Mouse (Mus musculus) lung, embryonic 14.5 days (tissue): ENCODE measurements around the gene Plxna1. TPM values are rescaled to one million over a fixed set of nuclear protein-coding genes. Genes with fewer than 3 reads are reported as not detected.

Experiments
- ATAC-seq: fragments of 200-750 bp; cut with Nextera tagmentation; 2 replicates; pipeline ENCODE4 v1.8.0; 2017; ENCODE audit warnings: mild to moderate bottlenecking, moderate TSS enrichment, moderate library complexity; ENCODE audit not compliant: insufficient read depth
- DNase-seq: peaks from one replicate; pipeline ENCODE4 v3.0.0-alpha.2; 2015
- H3K27ac ChIP-seq: fragments of 300-500 bp; sonication (generic); 2 replicates; pipeline ENCODE4 v1.5.1; 2014; ENCODE audit warnings: low read depth, mild to moderate bottlenecking, moderate library complexity
- H3K27me3 ChIP-seq: fragments of 300-500 bp; sonication (generic); 2 replicates; pipeline ENCODE4 v1.6.1; 2014; ENCODE audit warnings: low read length, control low read depth; ENCODE audit not compliant: insufficient read depth
- H3K36me3 ChIP-seq: fragments of 300-500 bp; sonication (generic); 2 replicates; pipeline ENCODE4 v1.6.1; 2014; ENCODE audit warnings: control low read depth; ENCODE audit not compliant: insufficient read depth
- H3K4me1 ChIP-seq: fragments of 300-500 bp; sonication (generic); 2 replicates; pipeline ENCODE4 v1.6.1; 2014; ENCODE audit warnings: antibody characterized with exemption, control low read depth; ENCODE audit not compliant: insufficient read depth
- H3K4me2 ChIP-seq: fragments of 300-500 bp; sonication (generic); 2 replicates; pipeline ENCODE4 v1.6.1; 2014; ENCODE audit warnings: mild to moderate bottlenecking
- H3K4me3 ChIP-seq: fragments of 300-500 bp; sonication (generic); 2 replicates; pipeline ENCODE4 v1.5.1; 2014; ENCODE audit warnings: low read depth, low read length
- H3K9ac ChIP-seq: fragments of 300-500 bp; sonication (generic); 2 replicates; pipeline ENCODE4 v1.6.1; 2014
- H3K9me3 ChIP-seq: fragments of 300-500 bp; sonication (generic); 2 replicates; pipeline ENCODE4 v1.6.1; 2016; ENCODE audit warnings: low read depth, low read length, control low read depth
- CTCF ChIP-seq: IDR thresholded peaks from 2 replicates; pipeline ENCODE4 v1.5.1; 2016; ENCODE audit warnings: antibody characterized with exemption, low read depth
- WGBS: fragments of 180-500 bp; shearing (Covaris S2); extraction: QIAGEN DNeasy Blood & Tissue Kit; methylation state at CpG from one replicate; pipeline ENCODE4 v1.1.7; 2014; 5-methylcytosine and 5-hydroxymethylcytosine counted together
- polyA plus RNA-seq: library from polyadenylated mRNA; unstranded; fragments of >200 nt; fragmentation: Nextera tagmentation; extraction: Ambion mirVana; gene quantifications from 2 replicates; pipeline ENCODE4 v1.2.1, GENCODE M21; 2014

Plxna1 gene
- polyA plus RNA-seq, 1 experiment from 2014 or later: 32.2 TPM

DNA sequence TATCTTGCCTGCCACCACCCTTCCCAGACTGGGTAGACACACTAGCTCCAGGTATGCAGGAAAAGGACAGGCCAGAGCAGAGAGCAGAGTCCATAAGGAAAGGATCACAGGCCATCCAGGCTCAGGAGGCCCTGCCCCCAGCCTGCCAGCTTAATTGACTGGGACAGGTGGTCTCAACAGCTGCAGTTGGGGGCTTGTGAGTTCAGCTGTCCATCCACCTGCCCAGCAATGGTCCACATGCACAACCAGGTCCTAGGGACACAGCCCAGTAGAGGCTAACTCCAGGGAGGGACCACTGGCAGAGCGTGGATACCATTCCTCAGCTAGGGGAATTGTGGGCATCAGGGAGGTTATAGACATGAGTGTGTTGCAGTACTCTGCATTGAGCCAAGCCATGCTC, 16.6 kb downstream of the Plxna1 start:
- no peak for DNase-seq

DNA sequence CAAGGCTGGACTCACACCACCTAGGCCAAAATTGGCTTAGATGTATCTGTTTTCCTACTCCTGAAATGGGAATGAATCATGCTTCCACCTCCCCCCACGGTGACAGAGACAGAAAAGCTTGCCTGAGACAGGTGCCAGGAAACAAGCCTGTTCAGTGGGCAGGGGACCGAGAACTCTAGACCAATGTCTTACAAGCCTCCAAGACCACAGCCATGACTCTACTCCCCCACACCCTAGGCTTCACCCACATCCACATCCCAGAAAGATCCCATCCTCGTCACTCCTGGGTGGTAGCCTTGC, 17.0 kb downstream of the Plxna1 start:
- WGBS: 53% methylated on average over 3 of the region's 3 CpGs

More for the DNA sequence above, 16.6 kb downstream of the Plxna1 start:
- ATAC-seq: no peak
- Histone ChIP-seq H3K4me3 (no peak overlapping the region), H3K27me3 (no peaks in the 10 kb centered on the region), H3K36me3 (peaks cover 75% of the 10 kb centered on the region), H3K9ac (peak overlapping the region; percentile 29), H3K4me2 (no peak overlapping the region), H3K9me3 (no peaks in the 10 kb centered on the region), H3K27ac (peak overlapping the region; percentile 92), H3K4me1 (peaks cover 20% of the 10 kb centered on the region)
- WGBS: 96% methylated on average over 1 of the region's 1 CpGs
- no peak for TF ChIP-seq CTCF

DNA sequence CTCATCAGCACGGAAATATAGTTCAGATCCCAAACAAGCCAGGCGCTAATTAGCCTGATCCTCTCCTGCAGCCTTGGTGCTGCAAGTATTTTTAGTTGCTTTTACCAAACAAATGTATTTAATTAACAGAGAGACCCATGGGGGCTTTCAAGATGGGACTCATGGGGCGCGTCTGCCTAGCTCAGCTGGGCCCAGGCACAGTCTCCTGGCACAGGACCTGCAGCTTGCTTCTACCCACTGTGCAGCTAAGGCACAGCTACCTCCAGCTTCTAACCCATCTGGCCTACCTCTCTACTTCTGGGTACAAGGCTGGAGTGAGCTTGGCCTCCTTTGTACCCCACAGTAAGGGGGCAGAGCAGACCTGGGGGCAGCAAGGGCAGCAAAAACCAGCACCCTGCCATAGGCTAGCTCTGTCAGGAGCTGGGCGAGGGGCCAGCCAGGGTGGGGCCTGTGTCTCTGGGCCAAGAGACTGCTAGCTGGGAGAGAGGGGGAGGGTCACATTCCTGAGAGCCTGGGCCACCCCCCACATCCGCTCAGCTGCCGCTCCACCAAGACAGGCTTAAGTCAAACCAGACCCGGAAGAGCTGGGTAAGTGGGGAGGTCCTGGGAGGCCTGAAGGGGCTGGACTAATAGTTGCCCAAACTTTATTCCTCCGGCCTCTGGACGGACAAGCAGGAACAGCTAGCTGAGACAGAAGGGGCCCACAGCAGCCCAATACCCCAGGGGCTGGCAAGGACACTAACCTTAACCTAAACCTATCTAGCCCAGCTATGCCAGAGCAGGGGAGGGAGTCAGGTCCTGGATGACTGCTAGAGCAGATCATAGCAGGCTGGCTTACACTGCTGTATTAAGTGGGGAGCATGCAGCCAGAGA, 17.6 kb downstream of the Plxna1 start:
- 26% methylated on average over 10 of the region's 10 CpGs for WGBS
- H3K27ac ChIP-seq: peak overlapping the region; percentile 92
- H3K27me3 ChIP-seq: no peaks in the 10 kb centered on the region
- H3K4me1 ChIP-seq: peaks cover 17% of the 10 kb centered on the region
- H3K4me2 ChIP-seq: peak overlapping the region; percentile 44; the same call in 1 of the 2 replicates
- H3K9me3 ChIP-seq: no peaks in the 10 kb centered on the region
- H3K4me3 ChIP-seq: no peak overlapping the region
- H3K9ac ChIP-seq: peak overlapping the region; percentile 29
- peak; percentile 20; the same call in 1 of the 2 replicates for TF ChIP-seq CTCF
- ATAC-seq: peak; percentile 97
- peak; percentile 97 for DNase-seq
- peaks cover 75% of the 10 kb centered on the region for H3K36me3 ChIP-seq

More for the DNA sequence above, 17.0 kb downstream of the Plxna1 start:
- H3K9me3 ChIP-seq: no peaks in the 10 kb centered on the region
- DNase-seq: no peak
- no peak overlapping the region for H3K4me3 ChIP-seq
- H3K27ac ChIP-seq: peak overlapping the region; percentile 92
- peak overlapping the region; percentile 44; the same call in 1 of the 2 replicates for H3K4me2 ChIP-seq
- peak overlapping the region; percentile 29 for H3K9ac ChIP-seq
- ATAC-seq: peak; percentile 1; the same call in 1 of the 2 replicates
- TF ChIP-seq CTCF: no peak
- no peaks in the 10 kb centered on the region for H3K27me3 ChIP-seq
- peaks cover 17% of the 10 kb centered on the region for H3K4me1 ChIP-seq
- peaks cover 75% of the 10 kb centered on the region for H3K36me3 ChIP-seq

DNA sequence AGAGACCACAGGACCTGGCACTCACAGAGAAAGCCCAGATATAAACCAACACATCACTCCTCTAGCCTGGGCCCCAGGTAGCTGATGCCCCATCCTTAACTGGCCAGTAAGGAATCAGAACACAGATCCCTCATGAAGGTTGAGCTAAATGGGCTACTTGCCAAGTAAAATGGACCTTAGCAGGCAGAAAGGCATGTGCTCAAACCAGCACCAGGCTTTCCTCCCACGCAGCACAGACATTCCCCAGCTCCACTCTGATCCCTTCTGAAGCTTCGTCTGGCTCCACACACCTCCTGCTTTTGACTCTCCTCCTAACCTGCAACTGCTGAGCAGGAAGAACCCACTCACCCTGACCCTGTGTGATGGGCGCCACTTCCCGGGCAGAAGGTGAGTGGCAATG, 20.4 kb downstream of the Plxna1 start:
- Histone ChIP-seq H3K27me3 (no peaks in the 10 kb centered on the region), H3K4me1 (peaks cover 17% of the 10 kb centered on the region), H3K9ac (no peak overlapping the region), H3K4me2 (no peak overlapping the region), H3K36me3 (peaks cover 76% of the 10 kb centered on the region), H3K27ac (no peak overlapping the region), H3K9me3 (no peaks in the 10 kb centered on the region), H3K4me3 (no peak overlapping the region)
- no peak for TF ChIP-seq CTCF
- DNase-seq (no peak), ATAC-seq (no peak)
- WGBS: 70% methylated on average over 4 of the region's 4 CpGs

DNA sequence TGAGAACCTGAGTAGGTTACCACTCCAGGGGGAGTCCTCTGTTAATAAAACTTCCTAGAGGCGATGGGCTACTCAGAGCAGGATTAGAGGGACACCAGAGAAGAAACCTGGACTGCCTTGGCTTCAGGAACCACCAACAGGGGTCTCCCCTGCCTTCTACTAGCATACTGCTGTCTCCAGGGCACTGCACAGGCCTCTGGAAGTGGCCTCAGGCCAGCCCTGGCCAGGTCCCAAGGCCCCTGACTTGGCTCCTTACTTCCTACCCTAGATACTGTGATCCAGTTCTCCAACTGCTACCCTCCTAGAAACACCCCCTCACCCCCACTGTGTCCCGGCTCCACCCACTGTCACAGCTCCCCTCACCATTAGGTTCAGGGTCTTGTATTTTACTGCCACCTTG, 23.0 kb downstream of the Plxna1 start:
- Histone ChIP-seq H3K36me3 (peaks cover 95% of the 10 kb centered on the region), H3K9me3 (no peaks in the 10 kb centered on the region), H3K4me2 (no peak overlapping the region), H3K9ac (no peak overlapping the region), H3K27ac (no peak overlapping the region), H3K4me3 (no peak overlapping the region), H3K4me1 (peaks cover 2% of the 10 kb centered on the region; the same call in 1 of the 2 replicates), H3K27me3 (no peaks in the 10 kb centered on the region)
- ATAC-seq (peak; percentile 70), DNase-seq (peak; percentile 67)
- WGBS: 82% methylated on average over 2 of the region's 2 CpGs
- TF ChIP-seq CTCF: peak; percentile 35

DNA sequence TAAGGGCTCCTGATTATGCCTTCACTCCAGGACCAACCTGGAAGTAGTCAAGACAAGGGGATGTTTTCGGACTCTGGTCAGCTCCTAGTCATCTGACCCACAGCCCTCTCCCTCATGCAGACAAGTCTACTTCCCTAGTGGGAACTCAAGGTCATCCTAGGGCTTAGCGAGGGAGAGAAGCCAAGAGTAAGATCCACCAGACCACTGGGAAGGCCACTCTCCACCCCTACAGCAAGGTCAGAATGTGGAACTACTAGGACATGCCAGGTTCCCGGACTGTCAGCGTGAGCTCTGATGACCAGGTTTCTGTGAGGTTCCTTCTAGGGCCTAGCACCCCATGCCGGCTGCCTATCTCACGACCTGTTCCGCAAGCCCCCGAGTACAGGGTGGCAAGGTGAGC, 23.7 kb downstream of the Plxna1 start:
- no peak for ATAC-seq
- Histone ChIP-seq H3K9ac (no peak overlapping the region), H3K4me3 (no peak overlapping the region), H3K27ac (no peak overlapping the region), H3K4me2 (no peak overlapping the region), H3K9me3 (no peaks in the 10 kb centered on the region), H3K36me3 (peaks cover 99% of the 10 kb centered on the region), H3K4me1 (no peaks in the 10 kb centered on the region), H3K27me3 (no peaks in the 10 kb centered on the region)
- TF ChIP-seq CTCF: no peak
- DNase-seq: no peak
- 87% methylated on average over 8 of the region's 8 CpGs for WGBS

DNA sequence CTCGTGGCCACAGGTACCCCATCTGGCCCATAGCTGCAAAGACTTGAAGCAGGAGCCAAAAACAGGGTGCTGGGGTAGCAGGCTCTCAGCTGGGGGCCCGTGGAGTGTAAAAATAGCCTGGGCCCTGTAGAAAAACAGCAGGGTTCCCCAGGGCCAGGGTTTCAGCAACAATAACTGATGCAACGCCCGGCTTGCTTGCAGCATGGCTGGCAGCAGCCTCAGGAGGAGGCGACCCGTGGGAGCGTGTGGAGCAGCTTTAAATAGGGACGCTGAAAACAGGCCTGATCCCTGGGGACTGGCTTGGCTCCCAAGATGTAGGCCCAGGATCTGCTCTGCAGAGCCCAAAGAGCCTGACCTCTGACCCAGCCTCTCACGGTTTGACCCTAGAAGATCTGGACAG, 24.8 kb downstream of the Plxna1 start:
- Histone ChIP-seq H3K27me3 (no peaks in the 10 kb centered on the region), H3K4me1 (no peaks in the 10 kb centered on the region), H3K4me2 (no peak overlapping the region), H3K9ac (no peak overlapping the region), H3K4me3 (no peak overlapping the region), H3K36me3 (peaks cover 99% of the 10 kb centered on the region), H3K27ac (no peak overlapping the region), H3K9me3 (no peaks in the 10 kb centered on the region)
- ATAC-seq: no peak
- no peak for TF ChIP-seq CTCF
- WGBS: 93% methylated on average over 9 of the region's 9 CpGs
- DNase-seq: no peak
